Mouse (Mus musculus) testis, adult 2 months (tissue): ENCODE results near the gene Slc46a2.

Source experiments
- CTCF ChIP-seq: fragments of 200-500 bp; IDR thresholded peaks from 2 replicates; pipeline ENCODE4 v1.5.1; 2012; ENCODE audit warnings: low read depth, mild to moderate bottlenecking, inconsistent platforms, low read length, moderate library complexity; ENCODE audit not compliant: control insufficient read depth, insufficient read depth, insufficient replicate concordance
- POLR2A ChIP-seq: fragments of 200-500 bp; IDR thresholded peaks from 2 replicates; pipeline ENCODE4 v1.6.1; 2012; ENCODE audit warnings: low read depth, mild to moderate bottlenecking, inconsistent platforms, low read length, moderate library complexity; ENCODE audit not compliant: control insufficient read depth

DNA sequence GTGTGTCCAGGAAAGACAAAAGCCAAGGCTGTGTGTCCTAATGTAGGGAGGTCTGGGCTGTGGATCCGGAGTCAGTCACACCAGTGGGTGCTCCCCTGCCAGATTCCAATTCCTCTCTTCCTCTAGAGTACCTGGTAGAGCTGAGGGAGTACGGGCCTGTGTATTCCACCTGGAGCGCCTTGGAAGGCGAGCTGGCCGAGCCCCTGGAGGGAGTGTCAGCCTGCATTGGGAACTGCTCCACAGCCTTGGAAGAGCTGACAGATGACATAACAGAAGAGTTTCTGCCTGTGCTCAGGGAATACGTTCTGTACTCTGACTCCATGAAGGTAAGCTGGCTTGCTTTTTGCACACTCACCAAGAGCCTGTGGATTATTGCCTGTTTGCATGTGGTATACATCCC, 28.6 kb downstream of the Slc46a2 start:
- TF ChIP-seq POLR2A = no peak
- TF ChIP-seq CTCF = no peak
